Mouse (Mus musculus) T-helper 17 cell (primary cell): ENCODE results near the gene Cyp39a1.

ENCODE experiments used
- in situ Hi-C, 2 experiments: fragments of 300-600 bp; cut with MboI, MseI; formaldehyde crosslinking; loops; 1 replicate in 1 of 2; 2 replicates in 1 of 2; pipeline ENCODE4 v1.15.1; 2025; ENCODE audit warnings: high pct_unique_total_duplicates in 2 of 2

Gene Cyp39a1

GRCm38 (mm10) chr17:43677317-43677716, 10.1 kb downstream of the Cyp39a1 start:
- in situ Hi-C loops, result loop anchor here in 1 of 2 experiments (10.0 kb wide), 1 partner anchor 1817 kb away; no protein-coding TSS in a partner anchor

GRCm38 (mm10) chr17:43684086-43684485, 16.9 kb downstream of the Cyp39a1 start:
- in situ Hi-C loops, result no loop called here

- in situ Hi-C loops, result loop anchor here in 1 of 2 experiments (5.0 kb wide), 1 partner anchor 458 kb away; no protein-coding TSS in a partner anchor
Observed at GRCm38 (mm10) chr17:43684638-43685037, 17.4 kb downstream of the Cyp39a1 start.

GRCm38 (mm10) chr17:43689591-43689990, 22.4 kb downstream of the Cyp39a1 start:
- in situ Hi-C loops, result loop anchor here in 1 of 2 experiments (5.0 kb wide), 1 partner anchor 453 kb away; no protein-coding TSS in a partner anchor

GRCm38 (mm10) chr17:43698997-43699649, 31.9 kb downstream of the Cyp39a1 start:
- in situ Hi-C loops, result no loop called here

GRCm38 (mm10) chr17:43701060-43701459, 33.8 kb downstream of the Cyp39a1 start:
- in situ Hi-C loops, result loop anchor here (5.0 to 10.0 kb wide), 3 partner anchors 171 to 431 kb away; no protein-coding TSS in a partner anchor

- in situ Hi-C loops, result loop anchor here (5.0 to 10.0 kb wide), 3 partner anchors 168 to 428 kb away; no protein-coding TSS in a partner anchor
Observed at GRCm38 (mm10) chr17:43704216-43704930, 37.1 kb downstream of the Cyp39a1 start.

GRCm38 (mm10) chr17:43706749-43707148, 39.5 kb downstream of the Cyp39a1 start:
- in situ Hi-C loops, result loop anchor here in 1 of 2 experiments (10.0 kb wide), 1 partner anchor 338 kb away; no protein-coding TSS in a partner anchor

- in situ Hi-C loops, result loop anchor here in 1 of 2 experiments (10.0 kb wide), 1 partner anchor 338 kb away; no protein-coding TSS in a partner anchor
Observed at GRCm38 (mm10) chr17:43707254-43707653, 40.0 kb downstream of the Cyp39a1 start.

GRCm38 (mm10) chr17:43711557-43712352, 44.5 kb downstream of the Cyp39a1 start:
- in situ Hi-C loops, result no loop called here

GRCm38 (mm10) chr17:43714191-43714590, 47.0 kb downstream of the Cyp39a1 start:
- in situ Hi-C loops, result no loop called here

GRCm38 (mm10) chr17:43716601-43717000, 49.4 kb downstream of the Cyp39a1 start:
- in situ Hi-C loops, result no loop called here

- in situ Hi-C loops, result no loop called here
Observed at GRCm38 (mm10) chr17:43719401-43719800, 52.2 kb downstream of the Cyp39a1 start.

GRCm38 (mm10) chr17:43724480-43724879, 57.3 kb downstream of the Cyp39a1 start:
- in situ Hi-C loops, result no loop called here

- in situ Hi-C loops, result no loop called here
Observed at GRCm38 (mm10) chr17:43731327-43731726, 64.1 kb downstream of the Cyp39a1 start.

- in situ Hi-C loops, result no loop called here
Observed at GRCm38 (mm10) chr17:43731976-43732375, 64.8 kb downstream of the Cyp39a1 start.

- in situ Hi-C loops, result no loop called here
Observed at GRCm38 (mm10) chr17:43734252-43734651, 67.0 kb downstream of the Cyp39a1 start.

GRCm38 (mm10) chr17:43743933-43744332, 76.7 kb downstream of the Cyp39a1 start:
- in situ Hi-C loops, result no loop called here

GRCm38 (mm10) chr17:43744425-43744824, 77.2 kb downstream of the Cyp39a1 start:
- in situ Hi-C loops, result no loop called here

GRCm38 (mm10) chr17:43751146-43751545, 83.9 kb downstream of the Cyp39a1 start:
- in situ Hi-C loops, result no loop called here

- in situ Hi-C loops, result no loop called here
Observed at GRCm38 (mm10) chr17:43752811-43753210, 85.6 kb downstream of the Cyp39a1 start.

GRCm38 (mm10) chr17:43754687-43755086, 87.5 kb downstream of the Cyp39a1 start:
- in situ Hi-C loops, result no loop called here
